In the genomic region with DNA sequence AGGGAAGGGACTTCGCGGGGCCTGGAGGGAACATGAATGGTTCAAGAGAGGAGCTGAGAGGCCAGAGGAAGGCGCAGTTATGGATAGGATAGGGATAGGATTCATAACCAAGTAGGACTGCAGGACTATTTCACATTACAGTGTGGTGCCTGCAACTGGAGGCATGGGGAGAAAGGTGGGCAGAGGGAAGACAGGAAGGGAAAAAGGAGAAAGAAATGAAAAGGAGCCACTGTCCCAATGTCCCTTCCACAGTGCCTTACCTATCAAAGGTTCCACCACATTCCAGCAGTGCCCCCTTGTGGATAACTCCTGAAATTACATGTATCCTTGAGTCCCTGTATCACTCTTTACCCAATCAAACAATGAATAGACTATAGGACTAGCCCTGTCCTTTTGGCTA, we compare ENCODE assay signal across 8 mouse cellular contexts.
DNase-seq lines count a peak whose midpoint lies in the region; ATAC-seq and TF ChIP-seq lines count a peak whose summit lies in the region.

No protein-coding gene starts in this region.

- H3K9ac ChIP-seq in limb, embryonic 14.5 days (ENCODE audit: low read depth, low read length, severe bottlenecking): no peak overlapping the region
- no peak overlapping the region for H3K9ac ChIP-seq in midbrain, postnatal 0 days (replicated peaks; ENCODE audit: low read length, poor library complexity, severe bottlenecking)

- 93% methylated on average over 3 of the region's 3 CpGs for WGBS in limb, embryonic 14.5 days
- WGBS in midbrain, postnatal 0 days: 88% methylated on average over 3 of the region's 3 CpGs

- H3K4me2 ChIP-seq in limb, embryonic 14.5 days (replicated peaks; ENCODE audit: low read depth, low read length, severe bottlenecking): no peak overlapping the region
- H3K4me2 ChIP-seq in midbrain, postnatal 0 days (ENCODE audit: low read depth, low read length, poor library complexity, severe bottlenecking): no peak overlapping the region

- H3K9me3 ChIP-seq in limb, embryonic 14.5 days (ENCODE audit: control insufficient read depth, low read length): no peaks in the 10 kb centered on the region
- no peaks in the 10 kb centered on the region for H3K9me3 ChIP-seq in midbrain, postnatal 0 days (ENCODE audit: low read length)

- no peak for TF ChIP-seq POLR2A in testis, adult 2 months (IDR thresholded peaks at IDR 0.05; ENCODE audit: control insufficient read depth, low read depth, low read length)
- no peak for TF ChIP-seq POLR2A in bone marrow macrophage, adult 2 months (IDR thresholded peaks at IDR 0.05; ENCODE audit: borderline replicate concordance, low read depth, low read length)
- no peak for TF ChIP-seq POLR2A in limb, embryonic 14.5 days (IDR thresholded peaks at IDR 0.05; ENCODE audit: borderline replicate concordance, extremely low read depth, insufficient read depth, insufficient read length)

- no peaks in the 10 kb centered on the region for H3K4me1 ChIP-seq in testis, adult 2 months (ENCODE audit: control insufficient read depth, insufficient read depth, low read length)
- peaks cover 4% of the 10 kb centered on the region for H3K4me1 ChIP-seq in bone marrow macrophage, adult 2 months (ENCODE audit: control insufficient read depth, insufficient read depth, low read length)
- H3K4me1 ChIP-seq in limb, embryonic 14.5 days (ENCODE audit: control insufficient read depth, insufficient read depth, low read length): no peaks in the 10 kb centered on the region
- H3K4me1 ChIP-seq in midbrain, postnatal 0 days (ENCODE audit: insufficient read depth, low read length): no peaks in the 10 kb centered on the region

- peak; percentile 30; the same call in 1 of the 2 replicates for TF ChIP-seq CTCF in testis, adult 2 months (IDR thresholded peaks at IDR 0.05; ENCODE audit: control insufficient read depth, insufficient read depth, insufficient replicate concordance, low read depth, low read length)
- TF ChIP-seq CTCF in bone marrow macrophage, adult 2 months (IDR thresholded peaks at IDR 0.05; ENCODE audit: low read depth, low read length): 0 out of 2 replicates have a peak, but pooled peaks have one; percentile 16
- TF ChIP-seq CTCF in midbrain, postnatal 0 days (IDR thresholded peaks at IDR 0.05): peak; percentile 94

- no peak overlapping the region for H3K4me3 ChIP-seq in testis, adult 2 months (ENCODE audit: control insufficient read depth, low read depth, low read length)
- no peak overlapping the region for H3K4me3 ChIP-seq in bone marrow macrophage, adult 2 months (ENCODE audit: insufficient read depth, low read length)
- no peak overlapping the region for H3K4me3 ChIP-seq in limb, embryonic 14.5 days (replicated peaks; ENCODE audit: low read length)
- no peak overlapping the region for H3K4me3 ChIP-seq in midbrain, postnatal 0 days (ENCODE audit: low read depth, low read length)

- ATAC-seq in erythroid progenitor cell, adult 5-6 weeks (replicated peaks; ENCODE audit: low FRiP score, poor library complexity, severe bottlenecking): peak; percentile 68
- ATAC-seq in limb, embryonic 14.5 days (ENCODE audit: low FRiP score, low read depth): peak; percentile 66; the same call in 1 of the 2 replicates
- peak; percentile 76 for ATAC-seq in midbrain, postnatal 0 days (ENCODE audit: low FRiP score)

- H3K27me3 ChIP-seq in testis, adult 2 months (ENCODE audit: control insufficient read depth, insufficient read depth, low read length): no peaks in the 10 kb centered on the region
- H3K27me3 ChIP-seq in limb, embryonic 14.5 days (ENCODE audit: control insufficient read depth, insufficient read depth, low read length): no peaks in the 10 kb centered on the region
- no peaks in the 10 kb centered on the region for H3K27me3 ChIP-seq in midbrain, postnatal 0 days (ENCODE audit: insufficient read depth, low read length)

- H3K36me3 ChIP-seq in testis, adult 2 months (ENCODE audit: control insufficient read depth, insufficient read depth, low read length): no peaks in the 10 kb centered on the region
- H3K36me3 ChIP-seq in limb, embryonic 14.5 days (ENCODE audit: control insufficient read depth, insufficient read depth, low read length): peaks cover 22% of the 10 kb centered on the region
- H3K36me3 ChIP-seq in midbrain, postnatal 0 days (ENCODE audit: insufficient read depth, low read length): no peaks in the 10 kb centered on the region

- no peak for DNase-seq in testis, postnatal 14 days (ENCODE audit: low spot score)
- peak; percentile 87 for DNase-seq in induced T-regulatory cell, adult 2 months (ENCODE audit: low read depth)
- DNase-seq in limb, embryonic 14.5 days (ENCODE audit: low spot score): peak; percentile 90
- DNase-seq in midbrain, postnatal 0 days (ENCODE audit: low spot score): peak; percentile 87
- DNase-seq in ovary, postnatal 36 days (ENCODE audit: low spot score): no peak

- H3K27ac ChIP-seq in testis, adult 2 months (ENCODE audit: control insufficient read depth, insufficient read depth, low read depth, low read length): no peak overlapping the region
- H3K27ac ChIP-seq in bone marrow macrophage, adult 2 months (ENCODE audit: insufficient read depth, low read depth, low read length): no peak overlapping the region
- no peak overlapping the region for H3K27ac ChIP-seq in limb, embryonic 14.5 days (replicated peaks; ENCODE audit: low read depth, low read length)
- no peak overlapping the region for H3K27ac ChIP-seq in midbrain, postnatal 0 days (ENCODE audit: low read depth, low read length)

Comparison
In these comparisons a context has a peak if more than half of its experiments do, and no peak if none do; other contexts are left out.
1. CTCF ChIP-seq: peak in every context shown above with its lines; median percentile 94 in midbrain, postnatal 0 days; 30 in testis, adult 2 months; 16 in bone marrow macrophage, adult 2 months.
2. DNase-seq: peak in induced T-regulatory cell, adult 2 months (single experiment), limb, embryonic 14.5 days (single experiment) and midbrain, postnatal 0 days (single experiment); none in testis, postnatal 14 days (single experiment) and ovary, postnatal 36 days (single experiment).
3. Peak in every context shown above with its lines, with median percentiles within 50 percentile points of each other: ATAC-seq.